Mouse (Mus musculus) heart, postnatal 14 days (tissue): ENCODE measurements at regions not wholly inside any gene's neighbourhood (a gene's known extent, or its start where the extent isn't known, plus 50 kb on each side); places are given as distances from the start of the nearest gene placed in this dataset.
A peak's percentile ranks its signal among the peaks of the same experiment; 100 is the strongest.

Experiments used
- DNase-seq, 2 experiments: peaks; one replicate each; pipeline ENCODE4 v3.0.0; 2021 to 2022
- intact Hi-C: fragments of 180-260 bp; cut with DNase I; formaldehyde crosslinking; loops from one replicate; pipeline ENCODE4 v1.15.1; 2025

GRCm38 (mm10) chr15:61342618-61343017 lies 419.8 kb upstream of the A1bg start:
- intact Hi-C loops, result no loop called here
- no peak for DNase-seq

- intact Hi-C loops, result no loop called here
- DNase-seq, result no peak
Observed at GRCm38 (mm10) chr15:61327925-61328324, 405.1 kb upstream of the A1bg start.

- intact Hi-C loops, result no loop called here
- no peak for DNase-seq
Observed at GRCm38 (mm10) chr15:61322243-61322642, 399.4 kb upstream of the A1bg start.

- intact Hi-C loops, result no loop called here
Observed at GRCm38 (mm10) chr15:61309452-61310165, 386.8 kb upstream of the A1bg start.

GRCm38 (mm10) chr15:61308936-61309335 lies 386.1 kb upstream of the A1bg start:
- DNase-seq, result peak; percentile 37 to 44
- intact Hi-C loops, result no loop called here

More at GRCm38 (mm10) chr15:61309452-61310165, 386.8 kb upstream of the A1bg start:
- DNase-seq, result no peak

- intact Hi-C loops, result no loop called here
- no peak for DNase-seq
Observed at GRCm38 (mm10) chr15:61304546-61304945, 381.7 kb upstream of the A1bg start.

- intact Hi-C loops, result no loop called here
- no peak for DNase-seq
Observed at GRCm38 (mm10) chr15:61299796-61300195, 377.0 kb upstream of the A1bg start.

GRCm38 (mm10) chr15:61297447-61298208 lies 374.8 kb upstream of the A1bg start:
- intact Hi-C loops, result no loop called here
- no peak for DNase-seq

- intact Hi-C loops, result no loop called here
- DNase-seq, result no peak
Observed at GRCm38 (mm10) chr15:61294616-61295015, 371.8 kb upstream of the A1bg start.

- DNase-seq, result no peak
- intact Hi-C loops, result no loop called here
Observed at GRCm38 (mm10) chr15:61294131-61294530, 371.3 kb upstream of the A1bg start.

- intact Hi-C loops, result no loop called here
- DNase-seq, result peak in 1 of 2 experiments; percentile 11
Observed at GRCm38 (mm10) chr15:61268766-61269165, 346.0 kb upstream of the A1bg start.

GRCm38 (mm10) chr15:61259047-61259446 lies 336.2 kb upstream of the A1bg start:
- DNase-seq, result no peak
- intact Hi-C loops, result no loop called here

- intact Hi-C loops, result no loop called here
- DNase-seq, result no peak
Observed at GRCm38 (mm10) chr15:61244511-61244910, 321.7 kb upstream of the A1bg start.

GRCm38 (mm10) chr15:61242161-61242681 lies 319.4 kb upstream of the A1bg start:
- intact Hi-C loops, result no loop called here
- no peak for DNase-seq

GRCm38 (mm10) chr15:61241741-61242140 lies 318.9 kb upstream of the A1bg start:
- intact Hi-C loops, result no loop called here
- no peak for DNase-seq

GRCm38 (mm10) chr15:61240344-61240743 lies 317.5 kb upstream of the A1bg start:
- intact Hi-C loops, result no loop called here
- no peak for DNase-seq

- intact Hi-C loops, result no loop called here
- no peak for DNase-seq
Observed at GRCm38 (mm10) chr15:61239414-61239813, 316.6 kb upstream of the A1bg start.

GRCm38 (mm10) chr15:61238996-61239395 lies 316.2 kb upstream of the A1bg start:
- no peak for DNase-seq
- intact Hi-C loops, result no loop called here

- peak in 1 of 2 experiments; percentile 15 for DNase-seq
- intact Hi-C loops, result no loop called here
Observed at GRCm38 (mm10) chr15:61229579-61229978, 306.8 kb upstream of the A1bg start.

- no peak for DNase-seq
- intact Hi-C loops, result no loop called here
Observed at GRCm38 (mm10) chr15:61222923-61223322, 300.1 kb upstream of the A1bg start.

- DNase-seq, result no peak
- intact Hi-C loops, result no loop called here
Observed at GRCm38 (mm10) chr15:61210161-61210560, 287.3 kb upstream of the A1bg start.

- DNase-seq, result no peak
- intact Hi-C loops, result no loop called here
Observed at GRCm38 (mm10) chr15:61189981-61190380, 267.2 kb upstream of the A1bg start.
